Mouse (Mus musculus): ENCODE data around the gene Dagla. TPM values are rescaled to one million over a fixed set of nuclear protein-coding genes. Genes with fewer than 3 reads are reported as not detected.

Dagla gene
- total RNA-seq, 4 experiments from 2014 or later, result 3.3 to 4.4 (median 3.8) TPM

GRCm38 (mm10) chr19:10307351-10307750, 2.7 kb upstream of the Dagla start:
- DNase-seq, result no peak

GRCm38 (mm10) chr19:10306521-10307243, 2.0 kb upstream of the Dagla start:
- DNase-seq, result no peak

GRCm38 (mm10) chr19:10305640-10306039, 963 bp upstream of the Dagla start:
- DNase-seq, result no peak

GRCm38 (mm10) chr19:10304395-10304794, 282 bp downstream of the Dagla start:
- no peak for DNase-seq

GRCm38 (mm10) chr19:10302852-10303251, 1.8 kb downstream of the Dagla start:
- DNase-seq, result no peak

- no peak for DNase-seq
Observed at GRCm38 (mm10) chr19:10301866-10302356, 2.8 kb downstream of the Dagla start.

GRCm38 (mm10) chr19:10301263-10301662, 3.4 kb downstream of the Dagla start:
- DNase-seq, result no peak

- no peak for DNase-seq
Observed at GRCm38 (mm10) chr19:10300809-10301208, 3.9 kb downstream of the Dagla start.

- no peak for DNase-seq
Observed at GRCm38 (mm10) chr19:10298268-10298667, 6.4 kb downstream of the Dagla start.

- DNase-seq, result no peak
Observed at GRCm38 (mm10) chr19:10297041-10297503, 7.6 kb downstream of the Dagla start.

GRCm38 (mm10) chr19:10296306-10296705, 8.4 kb downstream of the Dagla start:
- DNase-seq, result no peak

- DNase-seq, result no peak
Observed at GRCm38 (mm10) chr19:10294631-10295562, 9.8 kb downstream of the Dagla start.

GRCm38 (mm10) chr19:10293987-10294386, 10.7 kb downstream of the Dagla start:
- no peak for DNase-seq

GRCm38 (mm10) chr19:10291896-10292490, 12.7 kb downstream of the Dagla start:
- no peak for DNase-seq

- no peak for DNase-seq
Observed at GRCm38 (mm10) chr19:10290153-10290945, 14.3 kb downstream of the Dagla start.

- no peak for DNase-seq
Observed at GRCm38 (mm10) chr19:10289609-10290150, 15.0 kb downstream of the Dagla start.

GRCm38 (mm10) chr19:10288125-10289040, 16.3 kb downstream of the Dagla start:
- DNase-seq, result no peak

GRCm38 (mm10) chr19:10286458-10286872, 18.2 kb downstream of the Dagla start:
- DNase-seq, result no peak

GRCm38 (mm10) chr19:10280771-10281540, 23.7 kb downstream of the Dagla start:
- DNase-seq, result no peak

- DNase-seq, result no peak
Observed at GRCm38 (mm10) chr19:10279668-10280067, 25.0 kb downstream of the Dagla start.

All from adrenal gland, adult 8-10 months (tissue).